Mouse (Mus musculus): ENCODE data around the gene 1700016D06Rik. TPM values are rescaled to one million over a fixed set of nuclear protein-coding genes. Genes with fewer than 3 reads are reported as not detected.
"Not testable (repeated sequence)": the region's sequence is repeated elsewhere in the genome, so short reads cannot be mapped to it uniquely, and the experiment has no call there.

1700016D06Rik gene
- total RNA-seq, 2 experiments from 2014 or later: not detected

GRCm38 (mm10) chr8:11704716-11705420 lies 4.0 kb upstream of the 1700016D06Rik start:
- DNase-seq (ENCODE audit: extremely low spot score in 1 of 2, low spot score in 1 of 2): no peak

- no peak for DNase-seq (ENCODE audit: extremely low spot score in 1 of 2, low spot score in 1 of 2)
Measured at GRCm38 (mm10) chr8:11703789-11704188, 2.9 kb upstream of the 1700016D06Rik start.

DNA sequence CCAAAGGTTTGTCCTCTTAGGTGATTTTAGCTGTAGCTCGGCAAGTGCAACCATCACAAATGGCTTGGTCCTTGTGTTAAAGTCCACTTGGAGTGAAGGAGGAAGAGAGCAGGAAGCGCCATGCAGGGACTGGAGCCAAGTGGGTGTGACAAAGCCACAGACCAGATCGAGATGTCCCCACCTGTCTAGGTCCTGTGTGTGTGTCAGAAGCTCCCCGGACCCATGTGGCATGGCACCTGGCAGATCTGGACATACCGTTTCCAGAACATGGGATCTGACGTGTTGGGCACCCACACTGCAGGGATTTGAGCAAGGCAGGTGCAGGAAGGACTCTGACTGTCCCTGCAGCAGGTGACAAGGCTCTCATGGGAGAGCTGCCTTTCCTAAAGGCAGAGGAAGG lies 565 bp upstream of the 1700016D06Rik start:
- no peak for DNase-seq (ENCODE audit: extremely low spot score in 1 of 2, low spot score in 1 of 2)

DNA sequence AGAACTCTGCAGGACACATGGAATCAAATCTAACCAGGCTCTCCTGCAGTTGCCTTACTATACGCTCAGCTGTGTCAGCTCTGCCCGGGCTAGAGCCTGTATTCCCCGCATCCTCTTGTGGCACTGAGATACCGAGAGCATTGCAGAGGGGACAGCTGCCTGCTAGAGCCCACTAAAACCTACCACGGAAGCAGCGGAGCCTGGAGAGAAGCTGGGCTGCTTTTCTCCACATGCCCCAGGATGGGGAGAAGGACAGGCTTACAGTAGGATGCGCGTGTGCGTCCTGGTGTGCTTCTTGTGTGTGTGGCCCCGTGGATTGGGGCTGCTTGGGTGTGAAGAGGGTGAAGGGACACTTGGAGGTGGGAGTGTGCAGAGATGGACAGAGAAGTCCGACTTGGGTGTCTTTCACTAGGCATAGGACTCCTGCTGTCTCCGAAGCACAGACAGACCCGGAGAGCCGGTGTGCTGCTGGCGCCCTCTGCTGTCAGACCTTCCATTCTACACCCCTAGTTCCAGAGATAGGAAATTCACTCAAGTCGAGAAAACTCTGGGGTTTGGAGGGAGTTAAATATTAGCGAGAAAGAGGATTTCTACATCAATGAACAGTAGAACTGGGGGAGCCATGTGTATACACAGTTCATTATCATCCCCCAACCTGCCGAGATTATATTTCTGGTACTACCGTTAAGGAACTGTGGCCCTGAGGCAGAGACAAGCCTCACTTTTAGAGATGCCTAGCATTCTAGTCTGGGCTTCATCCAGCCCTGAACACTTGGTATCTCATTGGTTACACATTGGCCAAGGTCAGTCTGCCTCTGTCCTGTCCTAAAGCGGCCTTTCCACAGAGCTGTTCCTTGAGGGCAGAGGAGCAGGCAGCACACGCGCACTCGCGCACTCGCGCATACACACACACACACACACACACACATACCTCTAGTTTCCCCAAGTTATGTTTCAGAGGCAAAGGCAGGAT lies 517 bp downstream of the 1700016D06Rik start:
- peak; percentile 77 to 95 for DNase-seq (ENCODE audit: extremely low spot score in 1 of 2, low spot score in 1 of 2)

DNA sequence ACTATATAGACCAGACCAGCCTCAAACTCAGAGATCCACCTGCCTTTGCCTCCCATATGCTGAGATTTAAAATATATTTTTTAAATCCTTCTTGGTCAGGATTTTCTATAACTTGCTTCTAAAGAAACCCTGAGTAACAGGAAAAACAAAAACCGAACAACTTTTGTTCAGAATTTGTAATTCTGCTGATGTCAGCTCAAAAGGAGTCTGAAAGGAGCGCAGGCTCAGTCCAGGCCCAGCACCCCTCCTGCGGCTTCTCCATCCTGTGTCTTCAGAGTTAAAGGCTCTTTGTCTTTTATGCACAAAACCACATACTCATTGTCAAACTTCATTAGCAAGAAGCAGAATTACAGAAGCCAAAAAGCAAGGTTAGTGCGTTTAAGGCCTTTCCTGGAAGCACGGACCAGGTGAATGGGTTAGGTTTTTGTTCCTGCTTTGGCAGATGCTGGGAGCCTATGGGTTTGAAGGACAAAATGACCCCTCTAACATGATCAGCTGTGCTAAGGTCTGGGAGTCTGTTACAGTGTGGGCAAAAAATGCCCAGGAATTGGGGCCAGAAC lies 1.3 kb downstream of the 1700016D06Rik start:
- no peak for DNase-seq (ENCODE audit: extremely low spot score in 1 of 2, low spot score in 1 of 2)

- no peak for DNase-seq (ENCODE audit: extremely low spot score in 1 of 2, low spot score in 1 of 2)
Measured at GRCm38 (mm10) chr8:11697467-11697866, 3.4 kb downstream of the 1700016D06Rik start.

DNA sequence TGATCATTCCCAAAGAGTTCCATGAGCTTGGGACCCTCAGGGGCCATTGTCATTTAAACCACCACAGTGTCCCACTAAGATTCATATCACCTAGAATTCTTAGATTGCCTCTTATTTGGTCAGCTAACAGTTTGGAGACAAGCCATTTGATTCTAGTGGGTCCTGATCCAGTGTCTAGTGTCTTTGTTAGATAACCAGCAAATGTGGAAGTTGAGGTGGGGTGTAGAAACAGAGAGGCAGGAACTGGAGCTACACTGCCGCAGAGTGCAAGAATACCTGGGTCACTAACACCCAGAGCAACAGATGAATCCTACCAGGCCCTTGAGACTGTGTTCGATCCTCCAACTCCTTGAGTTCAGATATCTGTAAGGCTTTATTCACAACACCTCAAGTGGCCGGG lies 4.7 kb downstream of the 1700016D06Rik start:
- DNase-seq (ENCODE audit: extremely low spot score in 1 of 2, low spot score in 1 of 2): no peak

GRCm38 (mm10) chr8:11693972-11694371 lies 6.9 kb downstream of the 1700016D06Rik start:
- DNase-seq (ENCODE audit: extremely low spot score in 1 of 2, low spot score in 1 of 2): no peak

- no peak for DNase-seq (ENCODE audit: extremely low spot score in 1 of 2, low spot score in 1 of 2)
Measured at GRCm38 (mm10) chr8:11692455-11692854, 8.4 kb downstream of the 1700016D06Rik start.

DNA sequence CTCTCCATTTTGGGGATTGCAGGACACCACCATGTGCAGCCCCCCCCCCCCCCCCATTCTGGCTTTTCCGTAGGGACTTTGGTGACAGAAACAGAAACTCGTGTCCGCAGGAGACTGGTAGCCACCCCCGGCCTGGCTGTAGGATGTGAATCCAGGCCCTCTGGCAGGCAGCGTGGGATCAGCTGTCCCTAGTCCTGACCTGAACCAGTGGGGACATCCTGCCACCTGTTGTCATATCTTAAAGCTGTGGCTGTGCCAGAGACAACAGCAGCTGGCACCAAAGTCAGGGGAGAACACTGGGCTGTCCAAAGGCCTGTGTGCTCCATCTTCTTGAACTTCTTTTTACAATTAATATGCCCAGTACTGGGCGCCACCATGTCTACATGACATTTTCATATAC lies 9.1 kb downstream of the 1700016D06Rik start:
- DNase-seq (ENCODE audit: extremely low spot score in 1 of 2, low spot score in 1 of 2): no peak

- DNase-seq (ENCODE audit: extremely low spot score in 1 of 2, low spot score in 1 of 2): no peak
Measured at GRCm38 (mm10) chr8:11691284-11691683, 9.6 kb downstream of the 1700016D06Rik start.

DNA sequence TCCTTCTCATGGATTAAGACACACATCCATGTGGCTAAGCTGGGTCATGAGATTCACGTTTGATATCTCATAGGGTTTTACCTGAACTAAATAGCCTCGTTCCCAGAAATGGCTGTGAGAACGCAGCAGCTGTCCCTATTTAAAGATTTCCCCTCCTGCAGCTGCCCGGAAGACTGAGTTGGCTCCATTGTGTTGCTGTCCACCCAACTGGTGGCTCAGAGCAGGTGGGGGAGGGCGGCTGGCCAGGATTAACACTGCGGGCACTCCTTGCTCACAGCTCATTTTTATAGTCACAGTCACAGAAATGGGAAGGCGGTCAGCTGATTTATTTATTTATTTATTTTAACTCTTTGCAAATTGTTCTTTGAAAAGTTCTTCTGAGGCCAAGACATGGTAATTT lies 10.9 kb downstream of the 1700016D06Rik start:
- DNase-seq (ENCODE audit: extremely low spot score in 1 of 2, low spot score in 1 of 2): no peak

GRCm38 (mm10) chr8:11687251-11687650 lies 13.6 kb downstream of the 1700016D06Rik start:
- no peak for DNase-seq (ENCODE audit: extremely low spot score in 1 of 2, low spot score in 1 of 2)

DNA sequence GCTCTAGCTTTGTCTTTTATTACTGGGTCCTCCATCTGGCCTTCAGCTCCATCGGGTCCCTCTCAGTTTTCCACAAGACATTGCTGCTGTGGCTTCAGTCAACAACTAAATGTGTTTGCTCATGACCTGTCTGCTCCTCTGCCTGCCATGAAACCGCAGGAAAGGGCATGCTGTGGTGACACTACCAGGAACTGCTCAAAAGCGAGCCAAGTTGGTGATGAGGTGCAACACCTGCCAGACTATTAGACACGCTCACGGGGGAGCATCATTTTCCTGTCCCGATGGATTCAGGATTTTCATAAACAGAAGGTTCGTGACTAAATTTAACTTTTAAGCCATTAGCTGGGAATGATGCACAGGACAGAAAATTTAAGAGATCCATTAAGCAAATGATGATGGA lies 16.3 kb downstream of the 1700016D06Rik start:
- no peak for DNase-seq (ENCODE audit: extremely low spot score in 1 of 2, low spot score in 1 of 2)

DNA sequence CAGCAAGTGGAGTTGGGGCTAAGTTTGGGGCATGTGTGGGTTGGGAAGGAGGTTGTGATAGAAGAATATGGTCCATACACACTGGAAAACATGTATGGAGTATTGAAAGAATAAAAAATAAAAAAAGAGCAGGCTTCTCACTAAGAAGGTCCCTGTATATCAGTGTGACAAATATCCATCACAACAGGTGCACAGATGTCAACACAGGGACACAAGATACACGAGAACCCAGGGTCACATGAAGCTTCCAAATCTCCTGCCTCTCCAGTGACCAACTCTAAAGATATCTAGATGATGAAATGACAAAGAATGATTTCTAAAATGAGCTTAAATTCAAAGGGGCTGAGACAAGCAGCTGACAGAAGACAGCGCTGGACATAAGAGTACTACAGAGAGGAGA lies 32.6 kb downstream of the 1700016D06Rik start:
- DNase-seq (ENCODE audit: extremely low spot score in 1 of 2, low spot score in 1 of 2): no peak

DNA sequence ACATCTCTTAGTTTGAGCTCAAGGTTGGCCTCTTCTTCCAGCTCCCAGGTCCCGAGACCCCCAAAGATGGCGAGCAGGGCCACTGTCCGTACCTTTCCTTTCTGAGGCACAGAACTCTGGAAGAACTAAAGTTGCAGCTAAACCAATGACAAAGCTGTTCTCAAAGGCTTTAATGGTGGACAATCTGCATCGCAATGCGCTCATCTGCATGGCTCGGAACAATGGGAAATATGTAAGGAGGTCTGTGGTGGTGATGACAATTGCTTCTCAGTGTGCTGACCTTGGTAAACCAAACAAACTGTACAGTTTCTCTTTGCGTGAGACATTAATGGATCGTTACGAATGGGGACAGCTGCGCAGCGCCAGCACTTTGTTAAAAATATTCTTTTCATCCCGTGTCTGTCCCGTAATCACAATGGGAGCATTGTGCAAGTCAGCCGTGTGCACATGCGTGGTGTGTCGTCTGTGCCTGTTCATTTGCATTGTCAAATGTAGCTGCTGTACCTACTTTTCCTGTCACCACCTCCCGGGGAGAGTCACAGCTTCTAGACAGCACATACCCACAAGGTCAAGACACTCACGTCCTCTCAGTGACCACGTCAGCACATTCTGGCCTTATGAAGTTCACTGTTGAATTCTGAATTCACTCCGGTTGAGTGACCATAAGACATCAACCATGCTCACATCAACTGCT lies 34.7 kb downstream of the 1700016D06Rik start:
- DNase-seq (ENCODE audit: extremely low spot score in 1 of 2, low spot score in 1 of 2): not testable (repeated sequence)

- DNase-seq (ENCODE audit: extremely low spot score in 1 of 2, low spot score in 1 of 2): no peak
Measured at GRCm38 (mm10) chr8:11661969-11662368, 38.9 kb downstream of the 1700016D06Rik start.

DNA sequence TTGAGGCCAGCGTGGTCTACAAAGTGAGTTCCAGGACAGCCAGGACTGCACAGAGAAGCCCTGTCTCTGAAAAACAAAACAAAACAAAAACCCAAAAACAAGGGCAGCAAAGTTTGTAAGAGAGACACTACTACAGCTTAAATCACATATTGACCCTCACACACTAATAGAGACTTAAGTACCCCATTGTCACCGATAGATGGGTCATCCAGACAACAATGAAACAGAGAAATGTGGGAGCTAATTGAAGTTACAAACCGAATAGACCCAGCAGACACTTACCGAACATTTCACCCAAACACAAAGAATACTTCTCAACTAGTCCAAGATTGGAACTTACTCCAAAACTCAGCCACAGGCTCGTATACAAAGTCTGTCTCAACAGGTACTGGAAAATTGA lies 50.8 kb downstream of the 1700016D06Rik start:
- no peak for DNase-seq (ENCODE audit: extremely low spot score in 1 of 2, low spot score in 1 of 2)

GRCm38 (mm10) chr8:11643123-11643522 lies 57.7 kb downstream of the 1700016D06Rik start:
- no peak for DNase-seq (ENCODE audit: extremely low spot score in 1 of 2, low spot score in 1 of 2)

- no peak for DNase-seq (ENCODE audit: extremely low spot score in 1 of 2, low spot score in 1 of 2)
Measured at GRCm38 (mm10) chr8:11640606-11641005, 60.3 kb downstream of the 1700016D06Rik start.

GRCm38 (mm10) chr8:11637531-11637930 lies 63.3 kb downstream of the 1700016D06Rik start:
- DNase-seq (ENCODE audit: extremely low spot score in 1 of 2, low spot score in 1 of 2): no peak
